Mouse (Mus musculus) lung, postnatal 36 days (tissue): ENCODE measurements around the gene Armh4.
"Not testable (repeated sequence)": the region's sequence is repeated elsewhere in the genome, so short reads cannot be mapped to it uniquely, and the experiment has no call there.

Source experiments
- DNase-seq: peaks from one replicate; pipeline ENCODE4 v3.0.0; 2022; ENCODE audit warnings: mixed read lengths

The Armh4 gene

GRCm38 (mm10) chr14:49782715-49783531, at the start of gene Armh4:
Armh4 (minus strand) TSS chr14:49783383.
- DNase-seq: peak; percentile 71

- DNase-seq: peak; percentile 56
Observed at GRCm38 (mm10) chr14:49829192-49830171, 46.3 kb upstream of the Armh4 start.

- not testable (repeated sequence) for DNase-seq
Observed at GRCm38 (mm10) chr14:49819721-49820440, 36.7 kb upstream of the Armh4 start.

- DNase-seq: not testable (repeated sequence)
Observed at GRCm38 (mm10) chr14:49818713-49819208, 35.6 kb upstream of the Armh4 start.

GRCm38 (mm10) chr14:49812966-49813365, 29.8 kb upstream of the Armh4 start:
- DNase-seq: not testable (repeated sequence)

GRCm38 (mm10) chr14:49805051-49805450, 21.9 kb upstream of the Armh4 start:
- not testable (repeated sequence) for DNase-seq

- peak; percentile 26 for DNase-seq
Observed at GRCm38 (mm10) chr14:49801444-49801843, 18.3 kb upstream of the Armh4 start.

GRCm38 (mm10) chr14:49793948-49794347, 10.8 kb upstream of the Armh4 start:
- DNase-seq: no peak

- DNase-seq: no peak
Observed at GRCm38 (mm10) chr14:49790542-49790941, 7.4 kb upstream of the Armh4 start.

GRCm38 (mm10) chr14:49785793-49786192, 2.6 kb upstream of the Armh4 start:
- DNase-seq: peak; percentile 72

GRCm38 (mm10) chr14:49783866-49784265, 683 bp upstream of the Armh4 start:
- no peak for DNase-seq

- DNase-seq: no peak
Observed at GRCm38 (mm10) chr14:49780416-49780815, 2.8 kb downstream of the Armh4 start.

- DNase-seq: not testable (repeated sequence)
Observed at GRCm38 (mm10) chr14:49777539-49777938, 5.6 kb downstream of the Armh4 start.

- no peak for DNase-seq
Observed at GRCm38 (mm10) chr14:49771746-49772145, 11.4 kb downstream of the Armh4 start.

GRCm38 (mm10) chr14:49766601-49767000, 16.6 kb downstream of the Armh4 start:
- no peak for DNase-seq

- DNase-seq: no peak
Observed at GRCm38 (mm10) chr14:49755845-49756244, 27.3 kb downstream of the Armh4 start.

GRCm38 (mm10) chr14:49752614-49753013, 30.6 kb downstream of the Armh4 start:
- no peak for DNase-seq

- DNase-seq: no peak
Observed at GRCm38 (mm10) chr14:49745874-49746273, 37.3 kb downstream of the Armh4 start.

- DNase-seq: no peak
Observed at GRCm38 (mm10) chr14:49743946-49744526, 39.1 kb downstream of the Armh4 start.

- no peak for DNase-seq
Observed at GRCm38 (mm10) chr14:49739328-49739727, 43.9 kb downstream of the Armh4 start.

- DNase-seq: no peak
Observed at GRCm38 (mm10) chr14:49738441-49739088, 44.6 kb downstream of the Armh4 start.

GRCm38 (mm10) chr14:49733950-49734349, 49.2 kb downstream of the Armh4 start:
- DNase-seq: no peak
